Mouse (Mus musculus) kidney, embryonic 16.5 days (tissue): ENCODE measurements at regions not wholly inside any gene's neighbourhood (a gene's known extent, or its start where the extent isn't known, plus 50 kb on each side); places are given as distances from the start of the nearest gene placed in this dataset.
A peak's percentile ranks its signal among the peaks of the same experiment; 100 is the strongest.

Source experiments
- ATAC-seq: fragments of 200-750 bp; cut with Nextera tagmentation; 2 replicates; pipeline ENCODE4 v1.8.0; 2017; ENCODE audit warnings: moderate TSS enrichment; ENCODE audit not compliant: low FRiP score, low TSS enrichment
- H3K27ac ChIP-seq: fragments of 300-500 bp; sonication (generic); 2 replicates; pipeline ENCODE4 v1.5.1; 2014; ENCODE audit warnings: low read length
- H3K27me3 ChIP-seq: fragments of 300-500 bp; sonication (generic); 2 replicates; pipeline ENCODE4 v1.6.1; 2014; ENCODE audit warnings: low read length, control low read depth, mixed read lengths; ENCODE audit not compliant: insufficient read depth
- H3K36me3 ChIP-seq: fragments of 300-500 bp; sonication (generic); 2 replicates; pipeline ENCODE4 v1.6.1; 2014; ENCODE audit warnings: low read length, control low read depth, mixed read lengths; ENCODE audit not compliant: insufficient read depth
- H3K4me1 ChIP-seq: fragments of 300-500 bp; sonication (generic); 2 replicates; pipeline ENCODE4 v1.6.1; 2014; ENCODE audit warnings: low read length, control low read depth, mixed read lengths; ENCODE audit not compliant: insufficient read depth
- H3K4me2 ChIP-seq: fragments of 300-500 bp; sonication (generic); replicated peaks from 2 replicates; pipeline ENCODE4 v1.6.1; 2014; ENCODE audit warnings: low read depth, low read length
- H3K4me3 ChIP-seq: fragments of 300-500 bp; sonication (generic); 2 replicates; pipeline ENCODE4 v1.5.1; 2014; ENCODE audit warnings: mild to moderate bottlenecking, low read length
- H3K9ac ChIP-seq: fragments of 300-500 bp; sonication (generic); replicated peaks from 2 replicates; pipeline ENCODE4 v1.6.1; 2014; ENCODE audit warnings: low read length
- H3K9me3 ChIP-seq: fragments of 300-500 bp; sonication (generic); 2 replicates; pipeline ENCODE4 v1.6.1; 2016; ENCODE audit warnings: low read length, control low read depth
- WGBS: fragments of 180-500 bp; shearing (Covaris S2); extraction: QIAGEN DNeasy Blood & Tissue Kit; methylation state at CpG from one replicate; pipeline ENCODE4 v1.1.7; 2014; 5-methylcytosine and 5-hydroxymethylcytosine counted together

GRCm38 (mm10) chr9:61269151-61269870, 102.9 kb upstream of the Tle3 start:
- no peak overlapping the region for H3K4me3 ChIP-seq
- no peaks in the 10 kb centered on the region for H3K9me3 ChIP-seq
- no peak for ATAC-seq
- H3K27ac ChIP-seq = no peak overlapping the region
- H3K27me3 ChIP-seq = peaks cover 10% of the 10 kb centered on the region; the same call in 1 of the 2 replicates
- 86% methylated on average over 5 of the region's 5 CpGs for WGBS
- no peaks in the 10 kb centered on the region for H3K36me3 ChIP-seq
- no peak overlapping the region for H3K4me2 ChIP-seq
- no peak overlapping the region for H3K9ac ChIP-seq
- H3K4me1 ChIP-seq = no peaks in the 10 kb centered on the region

- Histone ChIP-seq H3K9me3 (no peaks in the 10 kb centered on the region), H3K27me3 (peaks cover 13% of the 10 kb centered on the region), H3K36me3 (no peaks in the 10 kb centered on the region), H3K4me2 (no peak overlapping the region), H3K27ac (no peak overlapping the region), H3K4me3 (no peak overlapping the region), H3K9ac (no peak overlapping the region), H3K4me1 (no peaks in the 10 kb centered on the region)
- WGBS = 78% methylated on average over 1 of the region's 1 CpGs
- no peak for ATAC-seq
Measured at GRCm38 (mm10) chr9:61271243-61271642, 100.9 kb upstream of the Tle3 start.

GRCm38 (mm10) chr9:61271769-61272352, 100.3 kb upstream of the Tle3 start:
- H3K4me3 ChIP-seq = no peak overlapping the region
- H3K4me1 ChIP-seq = no peaks in the 10 kb centered on the region
- no peaks in the 10 kb centered on the region for H3K9me3 ChIP-seq
- H3K27me3 ChIP-seq = peaks cover 13% of the 10 kb centered on the region
- H3K27ac ChIP-seq = no peak overlapping the region
- ATAC-seq = no peak
- WGBS = 78% methylated on average over 5 of the region's 5 CpGs
- no peaks in the 10 kb centered on the region for H3K36me3 ChIP-seq
- H3K4me2 ChIP-seq = no peak overlapping the region
- no peak overlapping the region for H3K9ac ChIP-seq

- peaks cover 13% of the 10 kb centered on the region for H3K27me3 ChIP-seq
- H3K9ac ChIP-seq = no peak overlapping the region
- peaks cover 18% of the 10 kb centered on the region for H3K4me1 ChIP-seq
- no peaks in the 10 kb centered on the region for H3K9me3 ChIP-seq
- no peak for ATAC-seq
- H3K4me3 ChIP-seq = no peak overlapping the region
- H3K4me2 ChIP-seq = no peak overlapping the region
- no peaks in the 10 kb centered on the region for H3K36me3 ChIP-seq
- WGBS = 82% methylated on average over 9 of the region's 9 CpGs
- no peak overlapping the region for H3K27ac ChIP-seq
Measured at GRCm38 (mm10) chr9:61274020-61274419, 98.1 kb upstream of the Tle3 start.

- Histone ChIP-seq H3K9ac (no peak overlapping the region), H3K4me1 (peaks cover 36% of the 10 kb centered on the region), H3K9me3 (no peaks in the 10 kb centered on the region), H3K27ac (no peak overlapping the region), H3K4me2 (peak overlapping the region; percentile 47), H3K4me3 (peak overlapping the region; percentile 24), H3K36me3 (no peaks in the 10 kb centered on the region), H3K27me3 (peaks cover 19% of the 10 kb centered on the region)
- 5% methylated on average over 21 of the region's 21 CpGs for WGBS
- no peak for ATAC-seq
Measured at GRCm38 (mm10) chr9:61277369-61278215, 94.6 kb upstream of the Tle3 start.

- H3K27ac ChIP-seq = no peak overlapping the region
- H3K4me2 ChIP-seq = peak overlapping the region; percentile 47
- no peaks in the 10 kb centered on the region for H3K36me3 ChIP-seq
- WGBS = 12% methylated on average over 12 of the region's 12 CpGs
- peak overlapping the region; percentile 24 for H3K4me3 ChIP-seq
- ATAC-seq = no peak
- peaks cover 36% of the 10 kb centered on the region for H3K4me1 ChIP-seq
- H3K9me3 ChIP-seq = no peaks in the 10 kb centered on the region
- H3K27me3 ChIP-seq = peaks cover 19% of the 10 kb centered on the region
- no peak overlapping the region for H3K9ac ChIP-seq
Measured at GRCm38 (mm10) chr9:61278216-61278758, 93.9 kb upstream of the Tle3 start.

- H3K9me3 ChIP-seq = no peaks in the 10 kb centered on the region
- H3K9ac ChIP-seq = no peak overlapping the region
- peak overlapping the region; percentile 47; the same call in 1 of the 2 replicates for H3K4me2 ChIP-seq
- no peaks in the 10 kb centered on the region for H3K36me3 ChIP-seq
- H3K4me3 ChIP-seq = no peak overlapping the region
- ATAC-seq = no peak
- peaks cover 37% of the 10 kb centered on the region for H3K4me1 ChIP-seq
- 28% methylated on average over 9 of the region's 9 CpGs for WGBS
- H3K27ac ChIP-seq = no peak overlapping the region
- peaks cover 17% of the 10 kb centered on the region for H3K27me3 ChIP-seq
Measured at GRCm38 (mm10) chr9:61279044-61279543, 93.1 kb upstream of the Tle3 start.

- peaks cover 12% of the 10 kb centered on the region for H3K27me3 ChIP-seq
- 53% methylated on average over 12 of the region's 12 CpGs for WGBS
Measured at GRCm38 (mm10) chr9:61280856-61281582, 91.1 kb upstream of the Tle3 start.

GRCm38 (mm10) chr9:61283311-61283710, 88.9 kb upstream of the Tle3 start:
- no peak for ATAC-seq
- no peak overlapping the region for H3K9ac ChIP-seq
- H3K9me3 ChIP-seq = 0 out of 2 replicates have a peak, but pooled peaks cover 4% of the 10 kb centered on the region
- peaks cover 12% of the 10 kb centered on the region for H3K27me3 ChIP-seq
- peaks cover 29% of the 10 kb centered on the region for H3K4me1 ChIP-seq
- H3K4me3 ChIP-seq = no peak overlapping the region
- H3K4me2 ChIP-seq = no peak overlapping the region
- H3K36me3 ChIP-seq = no peaks in the 10 kb centered on the region
- 68% methylated on average over 5 of the region's 5 CpGs for WGBS
- H3K27ac ChIP-seq = no peak overlapping the region

More at GRCm38 (mm10) chr9:61280856-61281582, 91.1 kb upstream of the Tle3 start:
- H3K9me3 ChIP-seq = no peaks in the 10 kb centered on the region
- H3K4me1 ChIP-seq = peaks cover 40% of the 10 kb centered on the region
- no peaks in the 10 kb centered on the region for H3K36me3 ChIP-seq
- no peak overlapping the region for H3K27ac ChIP-seq
- no peak overlapping the region for H3K9ac ChIP-seq
- H3K4me2 ChIP-seq = no peak overlapping the region
- ATAC-seq = no peak
- no peak overlapping the region for H3K4me3 ChIP-seq
